Mouse (Mus musculus) midbrain, embryonic 11.5 days (tissue): ENCODE measurements around the gene Capn2. TPM values are rescaled to one million over a fixed set of nuclear protein-coding genes. Genes with fewer than 3 reads are reported as not detected.

Experiments
- ATAC-seq: fragments of 200-750 bp; cut with Nextera tagmentation; 2 replicates; pipeline ENCODE4 v1.8.0; 2017; ENCODE audit warnings: moderate TSS enrichment, moderate library complexity; ENCODE audit not compliant: low FRiP score
- DNase-seq: peaks from one replicate; pipeline ENCODE4 v3.0.0; 2015; ENCODE audit warnings: low spot score; ENCODE audit errors: missing footprints
- H3K27ac ChIP-seq: fragments of 300-500 bp; sonication (generic); 2 replicates; pipeline ENCODE4 v1.5.1; 2014; ENCODE audit warnings: low read depth, low read length
- H3K27me3 ChIP-seq: fragments of 300-500 bp; sonication (generic); 2 replicates; pipeline ENCODE4 v1.6.1; 2014; ENCODE audit warnings: mild to moderate bottlenecking, low read length, moderate library complexity, mixed read lengths; ENCODE audit not compliant: control insufficient read depth, insufficient read depth
- H3K36me3 ChIP-seq: fragments of 300-500 bp; sonication (generic); 2 replicates; pipeline ENCODE4 v1.6.1; 2014; ENCODE audit warnings: mild to moderate bottlenecking, low read length, moderate library complexity, mixed read lengths; ENCODE audit not compliant: control insufficient read depth, insufficient read depth
- H3K4me1 ChIP-seq: fragments of 300-500 bp; sonication (generic); 2 replicates; pipeline ENCODE4 v1.6.1; 2014; ENCODE audit warnings: low read length; ENCODE audit not compliant: control insufficient read depth, insufficient read depth
- H3K4me2 ChIP-seq: fragments of 300-500 bp; sonication (generic); 2 replicates; pipeline ENCODE4 v1.6.1; 2014; ENCODE audit warnings: mild to moderate bottlenecking, moderate library complexity
- H3K4me3 ChIP-seq: fragments of 300-500 bp; sonication (generic); 2 replicates; pipeline ENCODE4 v1.5.1; 2014; ENCODE audit warnings: low read depth, low read length
- H3K9ac ChIP-seq: fragments of 300-500 bp; sonication (generic); 2 replicates; pipeline ENCODE4 v1.6.1; 2014; ENCODE audit warnings: low read length
- H3K9me3 ChIP-seq: fragments of 300-500 bp; sonication (generic); 2 replicates; pipeline ENCODE4 v1.6.1; 2016; ENCODE audit warnings: low read length; ENCODE audit not compliant: control insufficient read depth
- WGBS: fragments of 180-500 bp; shearing (Covaris S2); extraction: QIAGEN DNeasy Blood & Tissue Kit; methylation state at CpG from one replicate; pipeline ENCODE4 v1.1.7; 2014; 5-methylcytosine and 5-hydroxymethylcytosine counted together
- polyA plus RNA-seq: library from polyadenylated mRNA; unstranded; fragments of >200 nt; fragmentation: Nextera tagmentation; extraction: Ambion mirVana; gene quantifications from 2 replicates; pipeline ENCODE4 v1.2.1, GENCODE M21; 2014

Capn2 gene
- polyA plus RNA-seq, 1 experiment from 2014 or later = 76.3 TPM

DNA sequence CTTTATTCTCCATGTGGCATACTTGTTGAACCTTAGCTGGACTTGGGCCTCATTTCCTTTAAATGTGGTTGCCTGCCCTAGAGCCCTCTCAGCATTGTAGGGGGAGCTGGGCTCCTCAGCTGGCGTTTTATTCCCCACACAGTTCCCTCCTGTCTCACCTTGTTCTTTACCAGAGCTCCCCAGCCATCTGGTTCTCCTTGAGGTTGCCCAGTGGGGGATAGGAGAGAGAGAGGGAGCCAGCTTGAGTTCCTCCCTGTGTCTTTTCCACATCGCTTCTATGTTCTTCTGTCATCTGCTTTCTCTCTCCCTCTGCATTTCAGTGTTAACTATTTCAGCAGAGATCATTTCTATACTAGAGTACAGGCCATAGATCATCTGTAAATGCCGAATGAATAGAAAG is 92.2 kb downstream of the Capn2 start:
- Histone ChIP-seq H3K9ac (no peak overlapping the region), H3K9me3 (no peaks in the 10 kb centered on the region), H3K4me2 (no peak overlapping the region), H3K4me3 (no peak overlapping the region), H3K4me1 (peaks cover 5% of the 10 kb centered on the region), H3K36me3 (no peaks in the 10 kb centered on the region), H3K27me3 (no peaks in the 10 kb centered on the region), H3K27ac (no peak overlapping the region)
- DNase-seq (no peak), ATAC-seq (no peak)
- 74% methylated on average over 3 of the region's 3 CpGs for WGBS

- H3K9ac ChIP-seq = no peak overlapping the region
- H3K27me3 ChIP-seq = no peaks in the 10 kb centered on the region
- H3K36me3 ChIP-seq = no peaks in the 10 kb centered on the region
- H3K9me3 ChIP-seq = no peaks in the 10 kb centered on the region
- DNase-seq (peak; percentile 72), ATAC-seq (no peak)
- 89% methylated on average over 2 of the region's 2 CpGs for WGBS
- H3K4me1 ChIP-seq = peaks cover 5% of the 10 kb centered on the region
- no peak overlapping the region for H3K27ac ChIP-seq
- no peak overlapping the region for H3K4me2 ChIP-seq
- H3K4me3 ChIP-seq = no peak overlapping the region
These were observed 93.1 kb downstream of the Capn2 start for GRCm38 (mm10) chr1:182424274-182424673.

- Histone ChIP-seq H3K36me3 (no peaks in the 10 kb centered on the region; the same call in 1 of the 2 replicates), H3K9ac (no peak overlapping the region), H3K27ac (no peak overlapping the region), H3K4me2 (no peak overlapping the region), H3K9me3 (no peaks in the 10 kb centered on the region), H3K4me1 (0 out of 2 replicates have a peak, but pooled peaks cover 2% of the 10 kb centered on the region), H3K27me3 (no peaks in the 10 kb centered on the region), H3K4me3 (no peak overlapping the region)
- DNase-seq (no peak), ATAC-seq (no peak)
- WGBS = 88% methylated on average over 3 of the region's 3 CpGs
These were observed 97.9 kb downstream of the Capn2 start for GRCm38 (mm10) chr1:182419481-182419880.

Other genes starting within 250 kb of the Capn2 start
- gene Degs1, start 234.8 kb downstream of the Capn2 start, polyA plus RNA-seq = 68.5 and 76.2 TPM in 2 replicates
- gene Fbxo28, start 176.0 kb downstream of the Capn2 start, polyA plus RNA-seq = 29.7 and 32.1 TPM in 2 replicates
- gene Trp53bp2, start 108.4 kb downstream of the Capn2 start, polyA plus RNA-seq = 33.5 and 34.8 TPM in 2 replicates
- 0.12 TPM in 1 of 2 replicates, not detected in the other for gene Capn8, start 47.4 kb upstream of the Capn2 start, polyA plus RNA-seq
- not detected in 2 replicates for gene Ccdc185, start 231.6 kb upstream of the Capn2 start, polyA plus RNA-seq
- gene Susd4, start 246.3 kb upstream of the Capn2 start, polyA plus RNA-seq = 22.4 and 23.0 TPM in 2 replicates